Mouse (Mus musculus) Patski (cell line): ENCODE results near the gene Tfap2a. TPM values are rescaled to one million over a fixed set of nuclear protein-coding genes. Genes with fewer than 3 reads are reported as not detected.

ENCODE experiments used
- ATAC-seq: fragments of 100-300 bp; one replicate; pipeline ENCODE4 v1.8.0; 2021
- CTCF ChIA-PET: fragments of 350-600 bp; sonication (Branson Sonifier 250); formaldehyde crosslinking; loops from one replicate; lab custom pipeline; 2022; ENCODE audit warnings: inconsistent platforms; lab: Charles Lee
- POLR2A ChIA-PET: fragments of 350-600 bp; sonication (Branson Sonifier 250); formaldehyde crosslinking; loops from one replicate; lab custom pipeline; 2022; ENCODE audit warnings: antibody characterized with exemption, inconsistent platforms; lab: Charles Lee
- DNase-seq: peaks from one replicate; pipeline ENCODE4 v3.0.0-alpha.2; 2011; ENCODE audit warnings: low read depth, low spot score
- H3K27me3 ChIP-seq: fragments of 371-371 bp; one replicate; pipeline ENCODE4 v1.5.1; 2021
- CTCF ChIP-seq: fragments of 100-300 bp; IDR thresholded peaks from one replicate; pipeline ENCODE4 v1.5.1; 2021
- in situ Hi-C: fragments of 300-500 bp; cut with MboI; formaldehyde crosslinking; loops from 3 replicates; pipeline ENCODE4 v1.11.1; 2018; ENCODE audit warnings: low pct_unique_long_range_greater_than_20kb, mixed read lengths
- polyA plus RNA-seq: library from polyadenylated mRNA; unstranded; gene quantifications from one replicate; pipeline ENCODE4 v1.2.3, GENCODE M21; 2021

The Tfap2a gene
- polyA plus RNA-seq = 57.2 TPM

DNA sequence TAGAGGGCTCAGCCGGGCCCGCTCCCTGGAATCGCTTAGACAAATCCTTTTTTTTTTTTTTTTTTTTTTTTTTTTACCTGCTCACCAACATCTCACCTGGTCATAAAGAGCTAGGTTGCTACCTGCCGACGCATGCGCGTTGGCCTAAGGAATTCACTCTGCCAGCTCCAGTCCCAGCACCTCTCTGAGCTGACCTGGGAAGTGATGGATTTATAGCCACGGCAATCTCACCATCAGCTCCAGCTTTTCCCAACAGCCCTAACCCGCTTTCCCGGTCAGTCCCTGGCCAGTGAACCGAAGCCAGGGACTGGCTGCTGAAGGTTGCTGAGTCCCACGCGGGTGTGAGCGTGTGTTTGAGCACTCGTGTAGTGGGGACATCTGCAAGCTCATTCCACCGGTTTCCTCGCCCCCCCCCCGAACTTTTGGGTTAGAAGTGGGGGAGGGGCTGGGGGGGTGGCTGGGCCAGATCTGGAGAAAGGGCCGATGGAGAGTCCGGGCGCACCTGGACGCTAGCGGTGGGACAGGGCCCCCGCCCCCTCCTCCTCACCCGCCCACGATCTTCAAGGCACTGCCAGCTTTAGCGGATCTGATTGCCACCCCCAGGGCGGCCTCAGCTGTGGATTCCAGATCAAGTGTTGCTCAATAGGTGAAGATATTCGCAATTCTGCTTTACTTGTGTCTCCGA, at the start of gene Tfap2a:
Gene Tfap2a (minus strand): TSS at position 181 of the 685 bp plus-strand sequence.
- in situ Hi-C loops = no loop called here
- CTCF ChIA-PET = no interaction called here
- TF ChIP-seq CTCF = no peak
- ATAC-seq (no peak), DNase-seq (no peak)
- H3K27me3 ChIP-seq = no peaks in the 10 kb centered on the region
- POLR2A ChIA-PET = interaction anchor here (0.6 to 0.7 kb wide), 3 partner anchors 476 to 1789 kb away, joined by 3 to 6 read pairs (median 3); no protein-coding TSS in a partner anchor

GRCm38 (mm10) chr13:40784202-40784771, 46.1 kb upstream of the Tfap2a start:
- no peak for DNase-seq
- in situ Hi-C loops = no loop called here
- ChIA-PET CTCF (interaction anchor here (0.6 to 1.7 kb wide), 2 partner anchors 8 to 341 kb away, joined by 3 to 4 read pairs; no protein-coding TSS in a partner anchor), POLR2A (interaction anchor here (0.6 to 0.7 kb wide), 2 partner anchors 1524 to 1860 kb away, joined by 3 to 8 read pairs; no protein-coding TSS in a partner anchor)
- H3K27me3 ChIP-seq = peaks cover 27% of the 10 kb centered on the region
- ATAC-seq = no peak
- peak; percentile 72 for TF ChIP-seq CTCF

DNA sequence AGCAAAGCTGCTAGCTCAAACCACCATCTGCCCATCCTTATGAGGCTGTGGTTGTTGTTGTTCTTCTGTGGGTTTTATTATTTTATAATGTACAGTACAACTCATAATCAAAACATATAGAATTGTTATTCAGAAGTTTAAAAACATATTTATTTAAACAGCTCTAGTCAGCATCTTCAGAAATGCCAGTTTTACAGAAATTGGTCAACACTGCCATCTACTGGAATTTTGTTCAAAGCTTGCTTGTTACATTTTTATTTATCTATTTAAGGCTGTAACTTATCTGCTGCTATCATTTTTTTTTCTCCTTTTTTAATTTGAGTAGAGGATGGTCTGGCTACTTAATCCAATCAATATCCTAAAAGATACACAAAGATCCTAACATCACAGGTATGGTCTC, 19.8 kb upstream of the Tfap2a start:
- no peaks in the 10 kb centered on the region for H3K27me3 ChIP-seq
- POLR2A ChIA-PET = no interaction called here
- DNase-seq (no peak), ATAC-seq (no peak)
- peak; percentile 38 for TF ChIP-seq CTCF
- CTCF ChIA-PET = interaction anchor here (1.1 to 3.1 kb wide), 6 partner anchors 9 to 1318 kb away, joined by 3 to 12 read pairs (median 7); no protein-coding TSS in a partner anchor
- in situ Hi-C loops = loop anchor here (5.0 to 25.0 kb wide), 3 partner anchors 1571 to 1896 kb away; no protein-coding TSS in a partner anchor

GRCm38 (mm10) chr13:40756356-40756755, 18.2 kb upstream of the Tfap2a start:
- no peak for TF ChIP-seq CTCF
- DNase-seq (no peak), ATAC-seq (no peak)
- ChIA-PET CTCF (no interaction called here), POLR2A (no interaction called here)
- in situ Hi-C loops = loop anchor here (5.0 to 25.0 kb wide), 3 partner anchors 1569 to 1894 kb away; no protein-coding TSS in a partner anchor
- H3K27me3 ChIP-seq = no peaks in the 10 kb centered on the region

- ChIA-PET CTCF (interaction anchor here (0.8 kb wide), 1 partner anchor 20 kb away, joined by 4 read pairs; no protein-coding TSS in a partner anchor), POLR2A (no interaction called here)
- ATAC-seq (no peak), DNase-seq (no peak)
- no peaks in the 10 kb centered on the region for H3K27me3 ChIP-seq
- in situ Hi-C loops = loop anchor here (5.0 to 25.0 kb wide), 3 partner anchors 1102 to 1892 kb away; no protein-coding TSS in a partner anchor
- TF ChIP-seq CTCF = no peak
These were observed 15.9 kb upstream of the Tfap2a start for GRCm38 (mm10) chr13:40754091-40754490.

DNA sequence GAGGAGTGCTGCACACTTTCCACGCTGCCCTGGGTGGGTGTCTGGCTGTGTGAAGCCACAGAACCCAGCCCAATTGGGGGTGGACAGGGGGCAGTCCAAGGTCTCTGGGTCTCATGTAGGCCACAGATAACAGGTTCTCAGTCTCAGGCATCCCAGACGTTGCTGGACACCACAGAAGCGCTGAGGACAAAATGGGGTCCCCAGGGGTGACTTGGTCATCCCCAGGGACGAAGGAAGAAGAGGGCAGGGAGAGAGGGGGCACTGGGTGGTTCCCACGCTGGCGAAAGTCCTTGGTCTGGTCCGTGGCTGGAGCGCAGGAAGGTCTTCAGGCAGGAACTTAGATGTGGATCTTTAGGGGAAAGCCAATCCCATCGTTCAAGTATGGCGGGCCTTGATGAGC, 13.7 kb upstream of the Tfap2a start:
- ChIA-PET POLR2A (no interaction called here), CTCF (interaction anchor here (1.1 kb wide), 1 partner anchor 14 kb away, joined by 3 read pairs; no protein-coding TSS in a partner anchor)
- no peak for TF ChIP-seq CTCF
- H3K27me3 ChIP-seq = no peaks in the 10 kb centered on the region
- in situ Hi-C loops = loop anchor here (5.0 to 25.0 kb wide), 3 partner anchors 1100 to 1890 kb away; no protein-coding TSS in a partner anchor
- ATAC-seq = no peak
- no peak for DNase-seq

DNA sequence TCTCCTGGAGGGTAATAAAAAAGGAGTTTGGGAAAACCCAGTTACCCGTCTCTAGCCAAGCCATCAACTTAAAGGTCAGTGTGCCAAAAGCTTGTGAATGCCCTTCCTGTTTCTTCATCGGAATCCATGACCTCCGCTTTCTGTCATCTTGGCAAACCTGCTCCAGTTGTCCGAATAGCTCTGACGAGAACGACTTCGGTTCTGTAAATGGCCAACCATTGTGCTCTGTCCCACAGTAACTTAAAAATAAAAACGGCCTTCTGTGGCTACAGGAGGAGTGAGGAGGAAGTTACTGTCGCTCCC, 11.4 kb upstream of the Tfap2a start:
- in situ Hi-C loops = no loop called here
- POLR2A ChIA-PET = no interaction called here
- no peak for TF ChIP-seq CTCF
- CTCF ChIA-PET = interaction anchor here (1.3 to 2.8 kb wide), 2 partner anchors 9 to 1102 kb away, joined by 3 to 12 read pairs; no protein-coding TSS in a partner anchor
- no peaks in the 10 kb centered on the region for H3K27me3 ChIP-seq
- ATAC-seq (no peak), DNase-seq (no peak)

DNA sequence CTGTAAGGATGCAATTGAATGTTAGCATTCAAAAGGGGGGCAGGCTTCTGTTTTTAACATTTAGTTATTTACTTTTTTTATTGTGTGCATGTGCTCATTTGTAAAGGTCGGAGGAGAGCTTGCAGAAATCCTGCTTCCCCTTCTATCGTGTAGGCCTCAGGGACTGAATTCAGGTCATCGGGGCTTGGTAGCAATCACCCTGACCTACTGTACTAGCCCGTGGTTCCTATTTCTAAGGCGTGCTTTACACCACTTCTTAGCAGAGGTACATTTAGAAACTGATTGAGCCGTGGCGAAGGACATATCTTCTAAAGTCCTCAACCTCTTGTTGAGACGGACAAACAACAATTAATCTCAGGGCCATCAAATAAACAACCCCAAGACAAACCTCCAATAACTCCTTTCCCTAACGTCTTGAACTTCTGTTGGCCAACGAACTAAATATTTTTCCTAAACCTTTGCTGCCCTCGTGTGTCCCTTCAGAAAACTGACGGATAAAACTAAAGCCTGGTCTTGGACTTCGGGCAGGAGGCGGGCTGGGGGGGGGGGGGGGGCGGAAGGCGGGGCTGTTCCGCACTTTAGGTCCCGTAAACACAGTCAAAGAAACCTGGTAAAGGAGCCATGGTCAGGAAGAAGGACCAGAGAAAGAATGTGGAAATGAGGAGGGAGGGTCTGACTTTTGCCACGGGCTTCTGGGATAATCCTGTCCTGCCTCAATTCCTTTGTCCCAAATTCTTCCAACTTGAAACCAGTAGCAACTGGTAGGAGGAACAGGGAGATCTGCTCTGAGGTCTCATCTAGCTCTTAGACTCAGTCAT, 10.8 kb upstream of the Tfap2a start:
- ChIA-PET POLR2A (no interaction called here), CTCF (interaction anchor here (0.7 to 2.8 kb wide), 4 partner anchors 9 to 1102 kb away, joined by 3 to 12 read pairs (median 3); no protein-coding TSS in a partner anchor)
- no peaks in the 10 kb centered on the region for H3K27me3 ChIP-seq
- no peak for ATAC-seq
- in situ Hi-C loops = no loop called here
- DNase-seq = no peak
- no peak for TF ChIP-seq CTCF

DNA sequence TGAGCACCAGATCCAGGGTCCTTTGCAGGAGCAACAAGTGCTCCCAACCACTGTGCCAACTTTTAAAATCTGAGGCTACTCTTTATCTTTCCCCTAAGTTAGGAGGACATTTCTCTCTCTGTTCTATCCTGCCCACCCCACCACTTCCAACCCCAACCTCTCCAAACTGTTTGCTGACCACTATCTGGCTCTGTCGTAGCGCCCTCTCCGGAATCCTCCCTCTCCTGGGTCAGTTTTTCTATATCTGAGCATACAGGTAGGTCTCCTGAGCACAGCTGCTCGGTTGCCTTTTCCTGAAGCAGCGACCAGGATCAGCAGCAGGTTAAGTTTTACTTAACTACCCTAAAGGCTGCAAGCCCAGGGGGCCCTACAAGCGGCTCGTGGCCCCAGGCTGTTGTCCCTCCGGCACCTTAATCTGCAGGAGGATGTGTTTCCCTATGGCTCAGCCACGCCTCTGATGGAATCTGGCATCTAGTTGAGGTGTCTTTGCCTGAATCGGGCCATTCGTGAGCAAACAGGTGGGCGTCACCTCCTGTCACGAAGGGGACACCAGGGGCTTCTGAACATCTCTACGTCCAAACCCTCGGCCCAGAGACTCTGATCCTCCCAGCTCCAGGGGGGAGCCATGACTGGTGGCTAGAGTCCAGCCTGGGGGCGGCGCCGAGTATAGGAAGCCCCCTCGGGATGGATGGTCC, 6.1 kb upstream of the Tfap2a start:
- no peak for TF ChIP-seq CTCF
- in situ Hi-C loops = loop anchor here (5.0 kb wide), 1 partner anchor 1302 kb away; no protein-coding TSS in a partner anchor
- ATAC-seq (no peak), DNase-seq (no peak)
- no peaks in the 10 kb centered on the region for H3K27me3 ChIP-seq
- CTCF ChIA-PET = no interaction called here
- POLR2A ChIA-PET = no interaction called here

DNA sequence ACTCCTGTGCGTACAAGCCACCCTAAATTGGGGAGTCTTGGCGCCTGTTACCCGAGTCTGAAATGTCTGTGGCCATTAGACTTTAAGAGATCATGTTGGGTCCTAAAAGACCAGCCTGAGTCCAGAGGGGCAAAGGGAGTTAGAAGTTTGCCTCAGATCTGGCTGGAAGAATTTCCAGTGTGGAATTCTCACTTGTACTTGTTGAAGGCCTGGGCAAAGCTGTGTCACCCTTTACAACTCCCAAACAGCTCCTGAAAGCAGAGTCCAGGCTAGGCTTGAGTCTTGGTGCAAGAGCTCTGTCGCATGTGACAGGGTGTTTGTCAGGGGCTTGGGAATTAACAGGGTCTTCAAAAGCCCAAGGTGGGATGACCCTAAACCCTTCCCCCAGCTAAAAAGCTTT, 5.0 kb upstream of the Tfap2a start:
- no peak for TF ChIP-seq CTCF
- DNase-seq = no peak
- CTCF ChIA-PET = no interaction called here
- no peaks in the 10 kb centered on the region for H3K27me3 ChIP-seq
- in situ Hi-C loops = loop anchor here (5.0 kb wide), 1 partner anchor 1301 kb away; no protein-coding TSS in a partner anchor
- POLR2A ChIA-PET = no interaction called here
- ATAC-seq = no peak
